Mouse (Mus musculus): Measurements from ENCODE around the gene Nell1. TPM values are rescaled to one million over a fixed set of nuclear protein-coding genes. Genes with fewer than 3 reads are reported as not detected.

The Nell1 gene
- polyA plus RNA-seq, 1 experiment from 2014 or later = 2.9 TPM

DNA sequence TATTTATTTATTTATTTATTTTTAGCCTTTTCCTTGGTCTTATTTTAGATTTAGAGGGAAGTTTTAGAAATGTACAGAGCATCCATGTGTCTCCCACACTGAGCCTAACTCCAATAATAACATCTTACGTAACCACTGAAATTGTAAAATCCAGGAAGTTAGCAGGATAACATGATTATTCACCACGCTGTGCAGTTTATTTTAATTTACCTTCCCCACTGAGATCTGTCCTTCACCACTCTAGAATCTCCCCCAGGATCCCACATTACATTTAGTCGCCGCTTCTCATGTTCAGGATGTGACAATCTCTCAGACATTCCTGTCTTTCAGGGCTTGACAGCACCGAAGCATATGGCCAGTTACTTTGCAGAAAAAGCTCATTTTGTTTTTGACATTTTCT lies 119.8 kb downstream of the Nell1 start:
- no peaks in the 10 kb centered on the region for H3K4me1 ChIP-seq
- no peaks in the 10 kb centered on the region for H3K9me3 ChIP-seq
- no peak overlapping the region for H3K9ac ChIP-seq (replicated peaks)
- no peaks in the 10 kb centered on the region for H3K36me3 ChIP-seq
- no peak overlapping the region for H3K4me3 ChIP-seq
- H3K27ac ChIP-seq (replicated peaks) = no peak overlapping the region
- ATAC-seq (ENCODE audit: low FRiP score, low read depth) = no peak
- WGBS = 82% methylated on average over 5 of the region's 5 CpGs
- H3K4me2 ChIP-seq (replicated peaks) = no peak overlapping the region
- no peaks in the 10 kb centered on the region for H3K27me3 ChIP-seq

DNA sequence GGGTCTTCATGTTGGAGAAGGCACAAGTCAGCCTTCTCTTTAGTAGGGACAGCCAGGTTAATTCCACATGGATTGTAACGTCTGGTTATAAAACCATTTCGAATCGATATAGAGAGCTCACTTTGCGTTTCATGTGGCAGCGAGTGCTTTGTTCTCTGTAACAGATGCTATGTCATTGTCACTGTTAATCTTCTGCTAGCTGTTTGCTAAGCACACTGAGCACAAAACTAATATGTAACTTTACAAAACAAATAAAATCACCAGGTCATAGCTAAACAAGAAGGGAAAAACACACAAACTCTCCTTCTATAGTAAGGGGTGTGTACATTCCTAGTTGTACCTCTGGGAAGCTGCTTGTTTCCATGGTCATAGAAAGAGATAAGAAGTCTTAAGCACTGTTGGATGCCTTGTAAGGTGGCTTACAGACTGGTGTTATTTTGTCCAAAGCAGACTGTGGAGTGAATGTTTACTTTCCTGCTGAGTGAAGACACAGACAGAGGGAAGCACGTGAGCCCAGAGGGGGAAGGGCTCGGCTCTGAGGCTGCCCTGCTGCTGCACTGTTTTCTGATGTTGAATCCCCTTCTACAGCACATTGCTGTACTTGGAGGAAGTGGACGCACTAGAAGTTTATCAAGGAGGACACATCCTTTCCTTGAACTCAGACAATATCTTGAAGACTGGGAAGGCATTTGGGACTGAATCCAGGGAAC lies 131.1 kb downstream of the Nell1 start:
- ATAC-seq (ENCODE audit: low FRiP score, low read depth) = no peak
- Histone ChIP-seq H3K27me3 (no peaks in the 10 kb centered on the region), H3K27ac (replicated peaks) (no peak overlapping the region), H3K36me3 (no peaks in the 10 kb centered on the region), H3K4me2 (replicated peaks) (no peak overlapping the region), H3K4me1 (no peaks in the 10 kb centered on the region), H3K9me3 (no peaks in the 10 kb centered on the region), H3K9ac (replicated peaks) (no peak overlapping the region), H3K4me3 (no peak overlapping the region)
- WGBS = 48% methylated on average over 8 of the region's 8 CpGs

DNA sequence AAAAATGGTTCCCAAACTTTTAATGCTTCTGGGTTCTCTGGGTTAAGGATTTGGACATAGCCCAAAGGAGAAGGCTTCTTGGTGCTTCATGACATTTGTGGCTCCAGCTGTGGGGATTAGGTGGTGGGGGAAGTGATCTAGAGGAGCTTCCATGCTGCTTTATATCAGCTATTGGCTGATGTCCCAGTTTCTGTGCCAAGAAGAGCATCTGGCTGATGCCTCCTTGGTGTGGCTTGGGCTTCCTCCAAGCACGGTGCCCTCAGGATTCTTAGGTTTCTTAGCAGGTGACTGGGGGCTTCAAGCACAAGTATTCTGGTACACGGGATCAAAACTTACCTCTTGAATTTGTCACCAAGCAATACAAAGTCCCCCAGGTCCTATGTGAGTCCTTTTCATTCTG lies 132.6 kb downstream of the Nell1 start:
- WGBS = 78% methylated on average over 2 of the region's 2 CpGs
- no peak overlapping the region for H3K4me3 ChIP-seq
- ATAC-seq (ENCODE audit: low FRiP score, low read depth) = no peak

DNA sequence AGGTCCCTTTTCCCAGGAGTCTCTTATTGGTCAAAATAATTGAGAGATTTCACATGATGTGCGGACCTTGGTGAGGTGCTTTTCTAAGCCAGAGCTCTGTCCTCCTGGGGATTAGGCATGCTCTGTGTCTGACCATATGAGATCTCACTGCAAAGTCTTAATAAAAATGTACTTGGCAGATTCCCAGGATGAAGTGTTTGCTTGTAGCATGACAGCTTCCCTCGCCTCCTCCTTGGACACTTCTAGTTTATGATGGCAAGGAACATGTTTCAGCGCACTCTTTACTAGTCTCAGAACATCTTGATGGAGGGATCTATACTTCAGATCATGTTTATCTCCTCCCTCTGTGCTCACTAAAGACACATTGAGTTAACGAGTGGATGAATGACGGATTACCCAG lies 143.7 kb downstream of the Nell1 start:
- Histone ChIP-seq H3K36me3 (no peaks in the 10 kb centered on the region), H3K27ac (replicated peaks) (no peak overlapping the region), H3K4me3 (no peak overlapping the region), H3K4me1 (no peaks in the 10 kb centered on the region), H3K4me2 (replicated peaks) (no peak overlapping the region), H3K9me3 (no peaks in the 10 kb centered on the region), H3K27me3 (no peaks in the 10 kb centered on the region), H3K9ac (replicated peaks) (no peak overlapping the region)
- WGBS = 93% methylated on average over 5 of the region's 5 CpGs
- no peak for ATAC-seq (ENCODE audit: low FRiP score, low read depth)

More for the DNA sequence above, 132.6 kb downstream of the Nell1 start:
- Histone ChIP-seq H3K9me3 (no peaks in the 10 kb centered on the region), H3K4me1 (no peaks in the 10 kb centered on the region), H3K36me3 (no peaks in the 10 kb centered on the region), H3K27ac (replicated peaks) (no peak overlapping the region), H3K27me3 (no peaks in the 10 kb centered on the region), H3K4me2 (replicated peaks) (no peak overlapping the region), H3K9ac (replicated peaks) (no peak overlapping the region)

DNA sequence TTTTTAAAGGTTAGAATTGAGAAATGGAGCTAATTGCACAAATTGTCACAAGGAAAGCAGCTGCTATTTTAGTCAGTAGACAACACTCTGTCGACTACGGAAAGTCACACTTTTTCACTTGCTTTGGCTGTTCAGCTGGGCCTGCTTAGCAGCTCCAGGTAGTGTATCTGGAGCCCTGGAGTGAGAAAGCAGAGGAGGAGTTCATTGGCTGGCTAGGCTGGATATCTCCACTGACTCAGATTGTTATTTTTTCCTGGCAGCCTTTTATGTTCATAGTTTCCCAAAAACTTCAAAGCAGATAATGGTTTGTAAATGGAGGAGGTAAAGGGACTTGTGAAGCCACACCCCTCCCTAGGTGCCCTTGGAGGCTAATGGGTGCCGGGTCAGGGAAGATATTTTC lies 163.0 kb downstream of the Nell1 start:
- no peaks in the 10 kb centered on the region for H3K4me1 ChIP-seq
- 84% methylated on average over 3 of the region's 3 CpGs for WGBS
- no peak overlapping the region for H3K4me3 ChIP-seq
- no peak overlapping the region for H3K4me2 ChIP-seq (replicated peaks)
- H3K36me3 ChIP-seq = no peaks in the 10 kb centered on the region
- no peak for ATAC-seq (ENCODE audit: low FRiP score, low read depth)
- no peaks in the 10 kb centered on the region for H3K9me3 ChIP-seq
- no peak overlapping the region for H3K9ac ChIP-seq (replicated peaks)
- no peaks in the 10 kb centered on the region for H3K27me3 ChIP-seq
- no peak overlapping the region for H3K27ac ChIP-seq (replicated peaks)

DNA sequence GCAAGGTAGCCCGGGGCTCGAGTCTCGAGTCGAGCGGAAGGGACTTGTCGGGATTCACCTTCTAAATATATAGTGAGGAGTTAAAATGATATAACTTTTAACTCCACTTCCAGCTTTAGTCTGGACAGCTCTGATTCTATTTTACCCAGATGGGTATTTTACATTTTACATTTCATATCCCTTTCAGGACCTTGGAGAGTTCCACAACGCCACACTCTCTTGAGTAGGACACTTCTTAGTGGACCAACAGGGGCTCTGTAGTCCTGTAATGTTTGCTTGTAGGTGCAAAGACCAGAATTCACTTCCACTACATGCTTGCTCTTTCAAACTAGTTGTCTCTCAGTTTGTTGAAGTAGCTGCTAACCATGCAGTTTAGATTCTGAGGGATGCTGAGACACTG lies 174.7 kb downstream of the Nell1 start:
- no peaks in the 10 kb centered on the region for H3K4me1 ChIP-seq

DNA sequence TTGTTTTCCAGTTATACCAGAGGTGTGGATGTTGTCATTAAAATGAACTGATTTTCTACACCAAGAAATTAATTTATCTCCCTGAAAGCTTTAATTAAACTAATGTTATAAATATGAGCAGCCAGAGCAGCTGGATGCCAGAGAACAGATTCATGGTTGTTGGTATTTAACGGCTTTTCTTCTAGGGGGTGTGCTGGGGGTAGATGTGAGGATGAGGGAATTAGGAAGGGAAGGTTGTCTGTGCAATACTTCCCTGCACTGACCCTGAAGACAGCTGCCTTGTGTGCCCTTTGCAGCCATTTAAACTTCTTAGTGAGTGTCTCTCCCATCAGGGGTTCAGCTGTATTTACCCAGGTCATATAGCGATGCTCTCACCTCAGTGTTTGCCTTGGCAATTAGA lies 176.2 kb downstream of the Nell1 start:
- Histone ChIP-seq H3K27ac (replicated peaks) (no peak overlapping the region), H3K27me3 (no peaks in the 10 kb centered on the region), H3K9me3 (no peaks in the 10 kb centered on the region), H3K4me2 (replicated peaks) (no peak overlapping the region), H3K4me3 (no peak overlapping the region), H3K9ac (replicated peaks) (no peak overlapping the region), H3K36me3 (no peaks in the 10 kb centered on the region), H3K4me1 (no peaks in the 10 kb centered on the region)
- ATAC-seq (ENCODE audit: low FRiP score, low read depth) = no peak
- WGBS = 70% methylated on average over 2 of the region's 2 CpGs

More for the DNA sequence above, 174.7 kb downstream of the Nell1 start:
- WGBS = 93% methylated on average over 7 of the region's 7 CpGs
- H3K9me3 ChIP-seq = no peaks in the 10 kb centered on the region
- no peak overlapping the region for H3K9ac ChIP-seq (replicated peaks)
- no peak for ATAC-seq (ENCODE audit: low FRiP score, low read depth)
- H3K36me3 ChIP-seq = no peaks in the 10 kb centered on the region
- no peak overlapping the region for H3K4me2 ChIP-seq (replicated peaks)
- no peak overlapping the region for H3K4me3 ChIP-seq
- H3K27me3 ChIP-seq = no peaks in the 10 kb centered on the region
- no peak overlapping the region for H3K27ac ChIP-seq (replicated peaks)

DNA sequence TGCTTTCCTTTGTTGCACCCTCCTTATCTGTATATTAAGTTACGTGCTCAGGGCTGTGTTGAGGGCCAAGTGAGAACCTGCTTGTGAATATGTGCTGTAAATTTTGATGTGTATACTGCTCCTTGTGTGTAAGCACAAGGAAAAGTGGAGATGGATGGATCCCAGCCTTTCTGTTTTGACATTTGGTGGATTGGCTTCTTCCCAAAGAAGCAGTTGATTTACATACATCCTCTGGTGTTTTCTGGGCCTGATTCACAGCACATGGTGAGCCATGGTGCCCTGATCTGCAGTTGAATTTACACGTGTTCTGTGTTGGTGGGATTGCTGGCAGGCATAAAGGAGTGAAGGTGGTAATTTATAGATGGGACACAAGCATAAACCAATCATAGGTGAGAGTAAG lies 179.0 kb downstream of the Nell1 start:
- H3K27me3 ChIP-seq = no peaks in the 10 kb centered on the region
- 82% methylated on average over 2 of the region's 2 CpGs for WGBS
- H3K4me3 ChIP-seq = no peak overlapping the region
- no peak for ATAC-seq (ENCODE audit: low FRiP score, low read depth)
- H3K27ac ChIP-seq (replicated peaks) = no peak overlapping the region
- no peaks in the 10 kb centered on the region for H3K4me1 ChIP-seq
- no peak overlapping the region for H3K9ac ChIP-seq (replicated peaks)
- no peaks in the 10 kb centered on the region for H3K36me3 ChIP-seq
- H3K9me3 ChIP-seq = no peaks in the 10 kb centered on the region
- no peak overlapping the region for H3K4me2 ChIP-seq (replicated peaks)

DNA sequence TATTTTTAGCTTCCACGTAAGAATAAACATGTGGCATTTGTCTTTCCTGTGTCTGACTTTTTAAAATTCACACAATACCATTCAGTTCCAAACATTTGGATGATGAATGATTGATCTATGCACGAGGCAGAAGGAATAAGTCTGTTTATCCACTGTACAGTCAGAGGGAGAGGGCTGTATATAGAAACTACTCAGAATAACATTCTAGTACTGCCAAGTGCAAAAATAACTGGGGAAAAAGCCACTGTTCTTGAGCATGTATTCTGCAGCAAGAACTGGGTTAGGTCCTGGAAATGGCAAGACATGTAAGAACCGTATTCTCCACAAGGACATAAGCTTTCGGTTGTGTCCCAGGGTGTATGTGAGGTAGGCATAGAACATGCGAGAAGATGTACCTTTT lies 187.9 kb downstream of the Nell1 start:
- Histone ChIP-seq H3K9me3 (no peaks in the 10 kb centered on the region), H3K36me3 (no peaks in the 10 kb centered on the region), H3K9ac (replicated peaks) (no peak overlapping the region), H3K27me3 (no peaks in the 10 kb centered on the region), H3K4me2 (replicated peaks) (no peak overlapping the region), H3K27ac (replicated peaks) (no peak overlapping the region), H3K4me1 (no peaks in the 10 kb centered on the region), H3K4me3 (no peak overlapping the region)
- 86% methylated on average over 5 of the region's 5 CpGs for WGBS
- ATAC-seq (ENCODE audit: low FRiP score, low read depth) = no peak

DNA sequence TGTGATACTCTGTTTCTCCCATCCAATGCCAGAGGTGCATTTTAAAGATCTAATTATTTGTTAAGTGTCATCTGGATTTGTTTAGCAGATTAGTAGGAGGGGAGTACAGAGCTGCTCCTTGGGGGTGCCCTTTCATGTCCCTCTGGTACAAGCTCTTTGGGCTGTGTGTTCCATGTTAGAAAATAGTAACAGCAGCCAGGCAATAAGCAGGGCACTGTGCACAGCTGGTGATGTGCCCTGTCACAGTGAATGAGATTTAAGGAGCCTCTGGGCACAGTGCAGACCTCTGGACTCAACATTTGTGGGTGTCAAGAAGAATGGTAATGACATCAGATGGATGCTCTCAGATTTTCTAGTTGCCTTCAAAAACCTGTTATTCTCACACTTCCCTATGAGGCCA lies 194.1 kb downstream of the Nell1 start:
- no peak overlapping the region for H3K9ac ChIP-seq (replicated peaks)
- H3K4me3 ChIP-seq = no peak overlapping the region
- no peaks in the 10 kb centered on the region for H3K27me3 ChIP-seq
- H3K27ac ChIP-seq (replicated peaks) = no peak overlapping the region
- no peaks in the 10 kb centered on the region for H3K9me3 ChIP-seq
- no peaks in the 10 kb centered on the region for H3K36me3 ChIP-seq
- ATAC-seq (ENCODE audit: low FRiP score, low read depth) = no peak
- no peaks in the 10 kb centered on the region for H3K4me1 ChIP-seq
- no peak overlapping the region for H3K4me2 ChIP-seq (replicated peaks)

DNA sequence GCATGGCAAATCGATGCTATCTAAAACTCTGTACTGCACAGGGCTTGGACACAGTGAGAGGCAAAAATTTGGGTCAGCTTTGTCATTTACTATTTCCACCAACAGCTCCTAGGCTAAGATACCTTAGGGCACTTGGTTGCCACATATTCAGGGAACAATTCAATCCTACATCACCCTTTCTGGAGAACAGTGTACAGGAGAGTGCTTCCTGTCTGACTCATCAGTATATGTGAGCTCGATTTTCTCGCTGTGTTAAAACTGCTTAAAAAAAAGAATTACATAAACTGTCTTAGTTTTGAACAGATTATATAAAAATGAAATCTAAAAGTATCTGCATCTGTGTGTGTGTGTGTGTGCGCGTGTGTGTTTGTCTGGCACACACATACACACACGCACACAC lies 211.6 kb downstream of the Nell1 start:
- no peaks in the 10 kb centered on the region for H3K27me3 ChIP-seq
- no peak overlapping the region for H3K9ac ChIP-seq (replicated peaks)
- H3K4me1 ChIP-seq = no peaks in the 10 kb centered on the region
- no peaks in the 10 kb centered on the region for H3K9me3 ChIP-seq
- H3K27ac ChIP-seq (replicated peaks) = no peak overlapping the region
- H3K4me3 ChIP-seq = no peak overlapping the region
- no peak for ATAC-seq (ENCODE audit: low FRiP score, low read depth)
- WGBS = 85% methylated on average over 6 of the region's 6 CpGs
- no peak overlapping the region for H3K4me2 ChIP-seq (replicated peaks)
- H3K36me3 ChIP-seq = no peaks in the 10 kb centered on the region

DNA sequence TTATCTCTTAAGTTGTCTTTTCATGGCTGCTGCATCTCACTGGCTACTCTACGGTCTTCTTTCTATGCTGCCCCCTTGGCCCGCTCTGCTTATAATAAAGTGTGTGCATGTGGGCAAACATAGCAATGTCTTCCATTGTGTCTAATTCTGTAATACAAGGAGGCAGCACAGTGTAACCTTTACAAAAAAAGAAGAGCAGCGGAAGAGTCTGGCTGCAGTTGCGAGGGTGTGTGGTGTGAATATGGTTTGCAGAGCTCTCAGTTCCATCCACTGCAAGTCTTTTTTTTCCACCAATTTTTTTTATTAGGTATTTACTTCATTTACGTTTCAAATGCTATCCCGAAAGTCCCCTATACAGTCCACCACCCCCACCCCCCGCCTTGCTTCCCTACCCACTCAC lies 219.3 kb downstream of the Nell1 start:
- Histone ChIP-seq H3K9ac (replicated peaks) (no peak overlapping the region), H3K4me3 (no peak overlapping the region), H3K36me3 (no peaks in the 10 kb centered on the region), H3K27ac (replicated peaks) (no peak overlapping the region), H3K9me3 (no peaks in the 10 kb centered on the region), H3K27me3 (no peaks in the 10 kb centered on the region), H3K4me2 (replicated peaks) (no peak overlapping the region), H3K4me1 (no peaks in the 10 kb centered on the region)
- no peak for ATAC-seq (ENCODE audit: low FRiP score, low read depth)
- 92% methylated on average over 7 of the region's 7 CpGs for WGBS

DNA sequence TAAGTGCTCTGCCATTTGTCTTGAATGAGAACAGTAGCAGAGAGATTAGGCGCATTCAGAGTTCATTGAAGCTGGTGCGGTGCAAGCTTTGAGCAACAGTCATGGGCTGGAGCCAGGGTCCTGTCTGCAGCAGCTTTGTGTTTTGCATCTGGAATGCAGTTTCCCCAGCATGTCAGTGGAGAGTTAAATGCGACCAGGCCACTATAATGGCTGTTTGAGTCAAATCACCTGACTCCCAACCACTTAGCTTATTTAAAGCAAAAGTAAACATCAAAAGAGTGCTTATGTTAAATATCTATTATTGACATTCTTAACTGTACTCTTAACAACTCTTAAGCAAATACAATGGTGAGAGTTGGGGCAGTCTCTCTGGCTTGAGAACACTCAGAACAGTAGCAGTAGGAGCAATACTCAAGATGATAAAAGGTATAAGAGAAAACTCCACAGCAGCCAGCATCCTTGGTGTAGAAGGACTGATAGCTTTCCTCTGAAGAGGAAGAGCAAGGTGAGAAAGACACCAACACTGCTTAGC lies 220.5 kb downstream of the Nell1 start:
- WGBS = 53% methylated on average over 3 of the region's 3 CpGs
- Histone ChIP-seq H3K9me3 (no peaks in the 10 kb centered on the region), H3K9ac (replicated peaks) (no peak overlapping the region), H3K4me2 (replicated peaks) (no peak overlapping the region), H3K27me3 (no peaks in the 10 kb centered on the region), H3K4me3 (no peak overlapping the region), H3K4me1 (no peaks in the 10 kb centered on the region), H3K36me3 (no peaks in the 10 kb centered on the region), H3K27ac (replicated peaks) (no peak overlapping the region)
- ATAC-seq (ENCODE audit: low FRiP score, low read depth) = no peak
